Mouse (Mus musculus): ENCODE measurements around the gene Ppp1r15a. TPM values are rescaled to one million over a fixed set of nuclear protein-coding genes. Genes with fewer than 3 reads are reported as not detected.

Gene Ppp1r15a
- polyA plus RNA-seq, 1 experiment = 15.3 TPM

- Histone ChIP-seq H3K4me1 (ENCODE audit: control insufficient read depth, insufficient read depth, insufficient read length, low read length) (peaks cover 11% of the 10 kb centered on the region), H3K27ac (ENCODE audit: insufficient read depth, low read depth, low read length) (no peak overlapping the region), H3K27me3 (ENCODE audit: control insufficient read depth, insufficient read depth, low read length) (no peaks in the 10 kb centered on the region), H3K4me3 (ENCODE audit: low read depth, low read length) (peak overlapping the region; percentile 14; the same call in 1 of the 2 replicates), H3K36me3 (ENCODE audit: control insufficient read depth, insufficient read depth, low read length) (peaks cover 7% of the 10 kb centered on the region; the same call in 1 of the 2 replicates)
- 83% methylated on average over 13 of the region's 13 CpGs for WGBS
- TF ChIP-seq CTCF (IDR thresholded peaks at IDR 0.05; ENCODE audit: extremely low read depth, insufficient read length, insufficient replicate concordance, low read depth, low read length) = no peak
- no peak for TF ChIP-seq POLR2A (IDR thresholded peaks at IDR 0.05; ENCODE audit: low read depth, low read length)
Measured at GRCm38 (mm10) chr7:45523678-45524170, 2.3 kb downstream of the Ppp1r15a start.

GRCm38 (mm10) chr7:45522957-45523676 lies 3.0 kb downstream of the Ppp1r15a start:
- TF ChIP-seq CTCF (IDR thresholded peaks at IDR 0.05; ENCODE audit: extremely low read depth, insufficient read length, insufficient replicate concordance, low read depth, low read length) (no peak), POLR2A (IDR thresholded peaks at IDR 0.05; ENCODE audit: low read depth, low read length) (no peak)
- Histone ChIP-seq H3K4me1 (ENCODE audit: control insufficient read depth, insufficient read depth, insufficient read length, low read length) (peaks cover 11% of the 10 kb centered on the region), H3K36me3 (ENCODE audit: control insufficient read depth, insufficient read depth, low read length) (peaks cover 7% of the 10 kb centered on the region; the same call in 1 of the 2 replicates), H3K4me3 (ENCODE audit: low read depth, low read length) (0 out of 2 replicates have a peak overlapping the region, but pooled peaks have one; percentile 1), H3K27me3 (ENCODE audit: control insufficient read depth, insufficient read depth, low read length) (no peaks in the 10 kb centered on the region), H3K27ac (ENCODE audit: insufficient read depth, low read depth, low read length) (no peak overlapping the region)
- 68% methylated on average over 18 of the region's 18 CpGs for WGBS

- Histone ChIP-seq H3K27ac (ENCODE audit: insufficient read depth, low read depth, low read length) (no peak overlapping the region), H3K36me3 (ENCODE audit: control insufficient read depth, insufficient read depth, low read length) (peaks cover 7% of the 10 kb centered on the region; the same call in 1 of the 2 replicates), H3K4me1 (ENCODE audit: control insufficient read depth, insufficient read depth, insufficient read length, low read length) (peaks cover 11% of the 10 kb centered on the region), H3K4me3 (ENCODE audit: low read depth, low read length) (peak overlapping the region; percentile 88), H3K27me3 (ENCODE audit: control insufficient read depth, insufficient read depth, low read length) (no peaks in the 10 kb centered on the region)
- TF ChIP-seq CTCF (IDR thresholded peaks at IDR 0.05; ENCODE audit: extremely low read depth, insufficient read length, insufficient replicate concordance, low read depth, low read length) = no peak
- TF ChIP-seq POLR2A (IDR thresholded peaks at IDR 0.05; ENCODE audit: low read depth, low read length) = no peak
- WGBS = 61% methylated on average over 16 of the region's 16 CpGs
Measured at GRCm38 (mm10) chr7:45522194-45522752, 3.8 kb downstream of the Ppp1r15a start.

- peaks cover 11% of the 10 kb centered on the region for H3K4me1 ChIP-seq (ENCODE audit: control insufficient read depth, insufficient read depth, insufficient read length, low read length)
- no peaks in the 10 kb centered on the region for H3K27me3 ChIP-seq (ENCODE audit: control insufficient read depth, insufficient read depth, low read length)
- TF ChIP-seq POLR2A (IDR thresholded peaks at IDR 0.05; ENCODE audit: low read depth, low read length) (no peak; the same call in 1 of the 2 replicates), CTCF (IDR thresholded peaks at IDR 0.05; ENCODE audit: extremely low read depth, insufficient read length, insufficient replicate concordance, low read depth, low read length) (peak; percentile 27; the same call in 1 of the 2 replicates)
- peak overlapping the region; percentile 83 for H3K27ac ChIP-seq (ENCODE audit: insufficient read depth, low read depth, low read length)
- H3K36me3 ChIP-seq (ENCODE audit: control insufficient read depth, insufficient read depth, low read length) = peaks cover 7% of the 10 kb centered on the region; the same call in 1 of the 2 replicates
- WGBS = 1% methylated on average over 28 of the region's 28 CpGs
- peak overlapping the region; percentile 88 for H3K4me3 ChIP-seq (ENCODE audit: low read depth, low read length)
Measured at GRCm38 (mm10) chr7:45521728-45522184, 4.3 kb downstream of the Ppp1r15a start.

- 93% methylated on average over 7 of the region's 7 CpGs for WGBS
- Histone ChIP-seq H3K4me3 (ENCODE audit: low read depth, low read length) (no peak overlapping the region), H3K27ac (ENCODE audit: insufficient read depth, low read depth, low read length) (no peak overlapping the region), H3K27me3 (ENCODE audit: control insufficient read depth, insufficient read depth, low read length) (no peaks in the 10 kb centered on the region), H3K4me1 (ENCODE audit: control insufficient read depth, insufficient read depth, insufficient read length, low read length) (peaks cover 11% of the 10 kb centered on the region), H3K36me3 (ENCODE audit: control insufficient read depth, insufficient read depth, low read length) (peaks cover 7% of the 10 kb centered on the region; the same call in 1 of the 2 replicates)
- TF ChIP-seq POLR2A (IDR thresholded peaks at IDR 0.05; ENCODE audit: low read depth, low read length) = no peak
- TF ChIP-seq CTCF (IDR thresholded peaks at IDR 0.05; ENCODE audit: extremely low read depth, insufficient read length, insufficient replicate concordance, low read depth, low read length) = no peak
Measured at GRCm38 (mm10) chr7:45520605-45521004, 5.5 kb downstream of the Ppp1r15a start.

- no peak for TF ChIP-seq CTCF (IDR thresholded peaks at IDR 0.05; ENCODE audit: extremely low read depth, insufficient read length, insufficient replicate concordance, low read depth, low read length)
- no peak for TF ChIP-seq POLR2A (IDR thresholded peaks at IDR 0.05; ENCODE audit: low read depth, low read length)
- WGBS = 44% methylated on average over 8 of the region's 8 CpGs
Measured at GRCm38 (mm10) chr7:45519345-45520120, 6.5 kb downstream of the Ppp1r15a start.

More at GRCm38 (mm10) chr7:45519345-45520120, 6.5 kb downstream of the Ppp1r15a start:
- peaks cover 8% of the 10 kb centered on the region; the same call in 1 of the 2 replicates for H3K4me1 ChIP-seq (ENCODE audit: control insufficient read depth, insufficient read depth, insufficient read length, low read length)
- H3K36me3 ChIP-seq (ENCODE audit: control insufficient read depth, insufficient read depth, low read length) = peaks cover 7% of the 10 kb centered on the region; the same call in 1 of the 2 replicates
- no peak overlapping the region for H3K4me3 ChIP-seq (ENCODE audit: low read depth, low read length)
- no peaks in the 10 kb centered on the region for H3K27me3 ChIP-seq (ENCODE audit: control insufficient read depth, insufficient read depth, low read length)
- H3K27ac ChIP-seq (ENCODE audit: insufficient read depth, low read depth, low read length) = no peak overlapping the region
